Mouse (Mus musculus): ENCODE measurements around the gene Pvalb.

The Pvalb gene

DNA sequence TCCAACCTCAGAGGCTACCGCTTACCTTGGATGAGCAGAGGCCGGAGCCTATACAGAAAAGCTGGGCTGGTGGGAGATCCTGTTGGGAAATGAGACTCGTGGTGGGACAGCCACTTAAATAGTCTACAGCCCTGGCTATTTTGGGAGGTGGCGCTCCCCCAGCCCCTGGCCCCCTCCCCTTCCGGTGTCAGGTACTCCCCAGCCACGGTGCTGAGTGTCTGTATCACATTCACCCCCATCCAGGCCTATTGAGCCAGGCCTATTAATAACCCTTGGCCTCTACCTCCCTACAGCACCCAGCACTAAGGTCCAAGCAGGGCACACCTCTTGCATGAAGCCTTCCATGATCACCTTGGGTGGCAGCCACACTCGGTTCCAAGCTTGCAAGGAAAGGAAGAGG is at the start of gene Pvalb:
Pvalb (minus strand) TSS at position 89 of the 400 bp plus-strand sequence.
- in situ Hi-C loops (cut with MboI), result no loop called here

DNA sequence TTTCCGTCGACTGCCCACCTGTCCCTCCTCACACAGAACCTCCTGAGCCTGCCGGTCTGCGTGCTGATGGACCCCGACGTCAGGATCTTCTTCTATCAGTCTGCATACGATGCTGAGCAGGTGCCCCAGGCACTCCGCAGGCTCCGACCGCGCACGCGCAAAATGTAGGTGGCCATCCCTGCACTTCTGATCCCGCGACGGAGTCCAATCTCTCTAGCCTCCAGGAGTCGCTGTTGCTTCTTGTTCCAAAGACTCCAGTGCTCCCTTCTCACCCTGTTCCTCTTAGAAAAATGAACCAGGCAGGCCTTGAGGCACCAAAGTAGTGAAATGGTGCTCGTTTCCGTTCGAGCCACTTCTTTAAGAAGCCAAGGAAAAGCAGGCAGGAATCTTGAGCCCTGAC is 48.6 kb upstream of the Pvalb start:
- in situ Hi-C loops (cut with MboI), result no loop called here

DNA sequence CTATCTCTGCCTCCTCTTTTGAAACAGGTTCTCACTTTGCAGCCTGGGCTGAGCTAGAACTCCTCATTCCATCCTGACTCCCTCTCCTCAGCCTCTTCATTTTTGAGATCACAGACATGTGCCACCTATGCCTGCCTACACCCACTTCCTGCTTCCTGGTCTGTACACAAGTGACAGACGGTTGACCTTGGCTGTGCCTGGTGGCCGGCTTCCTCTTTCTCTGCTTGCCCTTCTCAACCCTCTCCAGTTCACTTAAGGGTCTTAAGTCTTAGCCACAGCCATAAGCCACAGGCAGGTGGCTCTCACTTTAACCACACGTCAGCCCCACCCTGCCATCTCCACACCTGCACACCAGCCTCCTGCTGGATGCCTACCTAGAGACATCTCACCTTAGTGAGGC is 42.2 kb upstream of the Pvalb start:
- in situ Hi-C loops (cut with MboI), result no loop called here

- in situ Hi-C loops (cut with MboI), result no loop called here
Observed at GRCm38 (mm10) chr15:78247659-78248058, 41.5 kb upstream of the Pvalb start.

DNA sequence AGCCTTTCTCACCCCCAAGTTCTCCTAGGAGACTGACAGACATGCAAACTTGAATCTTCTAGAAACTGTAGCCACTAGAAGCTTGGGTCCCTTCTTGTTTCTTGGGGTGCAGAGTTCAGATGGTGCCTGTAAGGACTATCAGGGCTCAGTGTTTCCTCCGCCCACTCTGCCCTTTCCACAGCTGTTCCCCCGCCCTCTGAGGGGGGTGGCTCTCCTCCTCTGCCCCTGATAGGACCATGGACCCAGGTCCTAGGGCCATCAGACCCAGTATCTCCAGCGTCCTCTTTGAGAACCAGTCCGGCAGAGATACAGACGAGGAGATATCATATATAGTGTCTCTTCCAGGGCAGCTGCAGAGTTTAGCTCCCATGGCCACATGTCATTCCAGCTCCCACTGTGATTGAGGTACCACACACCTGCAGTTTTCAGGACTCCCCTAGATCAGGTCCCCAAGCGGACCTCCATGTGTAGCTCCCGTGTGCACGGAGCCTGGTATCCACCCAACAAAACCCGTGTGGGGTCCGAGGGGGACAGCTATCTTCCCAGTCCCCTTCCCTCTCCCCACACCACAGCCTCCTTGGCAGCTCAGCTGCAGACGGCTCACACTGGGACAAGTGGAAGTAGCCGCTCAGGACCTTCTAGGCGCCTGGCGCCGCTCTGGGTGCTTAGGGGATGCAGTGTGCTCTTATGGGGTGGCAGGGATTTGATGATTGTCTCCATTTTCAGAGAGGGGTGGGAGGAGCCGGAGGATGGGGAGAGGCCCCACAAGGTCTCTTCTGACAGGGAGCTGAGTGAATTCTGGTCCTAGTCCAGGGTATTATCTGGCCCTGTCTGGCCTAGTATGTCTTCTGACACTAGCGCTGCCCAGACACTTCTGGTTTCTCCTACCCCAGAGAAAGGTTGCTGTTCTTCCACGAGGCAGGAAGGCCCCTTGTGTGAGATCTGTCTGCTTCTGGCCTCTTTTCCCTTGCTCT is 40.2 kb upstream of the Pvalb start:
- in situ Hi-C loops (cut with MboI), result no loop called here

DNA sequence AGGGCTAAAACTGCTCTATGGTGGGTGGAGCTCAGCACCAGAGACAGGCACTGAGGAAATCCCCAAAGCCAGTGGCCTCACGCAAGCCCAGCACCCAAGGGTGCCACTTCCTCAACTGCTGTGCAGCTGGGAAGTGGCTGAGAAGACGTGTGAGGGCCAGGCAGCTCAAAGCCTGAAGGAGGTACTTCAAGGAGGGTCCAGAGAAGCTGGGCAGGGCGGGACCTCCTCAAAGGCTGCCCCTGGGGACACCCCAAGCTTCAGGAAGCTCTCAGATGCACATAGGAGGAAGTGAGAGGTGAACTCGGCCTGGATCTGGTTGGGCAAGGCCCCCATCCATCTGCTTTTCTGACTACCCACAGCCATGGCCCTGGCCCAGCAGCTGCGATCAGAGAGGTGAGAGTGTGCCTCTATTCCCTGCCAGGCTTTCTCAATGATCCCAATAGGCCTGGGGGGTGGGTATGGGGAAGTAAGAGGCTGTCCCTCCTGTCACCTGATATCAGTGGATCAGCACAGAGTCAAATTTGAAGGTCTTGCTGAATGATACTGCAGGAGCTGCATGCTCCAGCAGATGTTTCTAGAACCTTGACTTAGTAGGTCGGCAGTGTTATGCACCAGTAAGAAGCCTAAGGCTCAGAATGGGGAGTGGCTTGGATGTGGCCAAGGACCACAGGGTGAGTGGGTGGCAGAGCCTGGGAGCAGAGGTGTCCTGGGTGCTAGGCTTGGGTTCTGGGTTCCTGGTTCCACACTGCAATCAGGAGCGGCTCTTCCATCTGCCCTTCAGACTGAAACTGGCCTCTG is 38.7 kb upstream of the Pvalb start, which contains the start of gene Ncf4:
Ncf4 (plus strand) TSS at position 107 of the 798 bp plus-strand sequence.
- in situ Hi-C loops (cut with MboI), result no loop called here

DNA sequence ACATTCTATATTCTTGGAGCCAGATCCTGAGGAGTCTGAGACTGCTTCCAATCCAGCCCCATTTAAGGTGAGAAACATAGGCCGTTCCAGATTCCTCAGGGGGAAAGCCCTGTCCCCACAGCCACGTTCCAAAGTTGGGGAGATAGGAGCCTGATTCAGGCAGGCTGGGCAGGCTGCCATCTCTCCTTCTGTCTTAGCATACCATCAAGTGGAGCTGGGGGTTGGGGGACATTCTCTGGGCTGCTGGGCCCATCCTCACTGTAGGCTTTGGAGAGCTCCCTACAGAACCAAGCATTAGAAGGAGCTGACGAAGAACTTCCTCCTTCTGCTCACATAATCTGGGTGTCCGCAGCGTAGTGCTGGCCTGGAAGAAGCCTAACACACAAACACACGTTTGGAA is 37.6 kb upstream of the Pvalb start:
- in situ Hi-C loops (cut with MboI), result no loop called here

- in situ Hi-C loops (cut with MboI), result no loop called here
Observed at GRCm38 (mm10) chr15:78243061-78243460, 36.9 kb upstream of the Pvalb start.

DNA sequence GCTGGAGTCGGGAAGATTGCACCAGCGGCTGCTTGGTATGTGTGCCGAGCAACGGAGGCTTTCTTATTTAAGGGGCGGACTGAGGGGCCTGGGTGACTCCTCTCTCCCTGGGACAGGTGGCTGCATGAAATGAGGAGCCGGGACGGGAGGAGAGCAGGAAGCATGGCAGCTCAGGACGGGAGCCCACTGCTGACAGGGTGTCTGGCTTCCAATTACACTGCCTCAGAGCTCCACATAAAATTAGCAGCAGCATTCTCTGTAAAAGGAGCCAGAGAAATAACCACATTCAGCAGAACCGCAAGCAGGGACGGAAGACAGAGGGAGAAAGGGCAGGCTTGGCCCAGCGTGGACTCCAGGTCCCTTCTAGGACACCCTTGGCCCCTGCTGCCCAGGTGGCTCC is 35.1 kb upstream of the Pvalb start:
- in situ Hi-C loops (cut with MboI), result no loop called here

GRCm38 (mm10) chr15:78239956-78240617 is 33.9 kb upstream of the Pvalb start:
- in situ Hi-C loops (cut with MboI), result no loop called here

DNA sequence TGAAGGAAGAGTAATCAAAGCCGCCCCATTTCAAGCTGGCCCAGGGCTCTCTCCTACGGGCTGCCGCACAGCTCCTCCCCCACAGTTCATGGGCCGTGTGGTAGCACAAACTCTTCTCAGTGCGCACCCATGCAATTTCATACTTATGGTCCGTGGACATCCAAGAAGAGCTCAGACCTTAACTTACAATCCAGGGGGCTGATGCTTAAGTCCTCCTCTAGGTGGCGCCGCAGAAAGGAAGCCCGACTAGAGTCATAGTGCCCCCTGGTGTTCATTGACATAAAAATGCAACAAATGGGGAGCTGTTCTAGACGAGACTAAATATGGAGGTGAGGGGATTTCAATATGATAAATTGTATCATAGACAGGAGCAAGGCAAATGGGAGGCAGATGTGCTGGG is 33.3 kb upstream of the Pvalb start:
- in situ Hi-C loops (cut with MboI), result no loop called here

GRCm38 (mm10) chr15:78234823-78235509 is 28.8 kb upstream of the Pvalb start:
- in situ Hi-C loops (cut with MboI), result no loop called here

DNA sequence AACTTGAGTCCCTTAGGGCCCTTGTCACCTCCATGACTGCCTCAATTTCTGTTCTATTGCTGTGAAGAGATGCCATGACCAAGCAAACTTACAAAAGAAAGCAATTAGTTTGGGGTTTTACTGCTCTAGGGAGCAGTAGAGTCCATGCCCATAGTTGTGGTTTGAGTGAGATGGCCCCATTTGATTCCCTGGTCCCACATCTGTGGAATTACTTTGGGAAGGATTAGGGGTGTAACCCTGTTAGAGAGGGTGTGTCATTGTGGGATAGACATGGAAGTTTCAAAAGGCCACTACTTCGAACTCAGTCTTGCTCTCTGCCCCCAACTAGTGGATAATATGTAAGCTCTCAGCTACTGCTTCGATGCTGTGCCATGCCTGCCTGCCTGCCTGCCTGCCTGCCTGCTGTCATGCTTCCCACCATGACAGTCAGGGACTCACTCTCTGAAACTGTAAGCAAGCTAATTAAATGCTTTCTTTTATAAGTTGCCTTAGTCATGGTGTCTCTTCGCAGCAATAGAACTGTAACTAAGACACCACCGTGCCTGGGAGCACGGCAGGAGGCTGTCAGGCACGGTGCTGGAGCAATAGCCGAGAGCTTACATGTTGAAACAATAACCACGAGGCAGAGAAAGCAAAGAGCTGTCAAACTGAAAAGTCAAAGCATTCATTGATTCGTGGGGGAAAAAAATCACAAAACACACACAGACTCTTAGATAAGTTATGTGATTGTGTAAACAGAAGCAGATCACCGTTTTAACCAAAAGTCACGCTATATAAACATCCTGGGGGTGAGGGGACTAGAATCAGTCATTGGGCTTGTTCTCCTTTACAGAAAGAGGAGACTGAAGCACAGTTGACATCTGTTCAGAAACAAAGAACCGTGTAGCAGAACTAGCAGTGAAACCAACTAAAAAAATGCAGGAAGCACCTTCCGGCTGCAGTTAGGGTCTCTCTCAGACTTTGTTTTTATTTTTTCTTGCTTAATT is 25.4 kb upstream of the Pvalb start:
- in situ Hi-C loops (cut with MboI), result no loop called here

- in situ Hi-C loops (cut with MboI), result no loop called here
Observed at GRCm38 (mm10) chr15:78227816-78228215, 21.6 kb upstream of the Pvalb start.

DNA sequence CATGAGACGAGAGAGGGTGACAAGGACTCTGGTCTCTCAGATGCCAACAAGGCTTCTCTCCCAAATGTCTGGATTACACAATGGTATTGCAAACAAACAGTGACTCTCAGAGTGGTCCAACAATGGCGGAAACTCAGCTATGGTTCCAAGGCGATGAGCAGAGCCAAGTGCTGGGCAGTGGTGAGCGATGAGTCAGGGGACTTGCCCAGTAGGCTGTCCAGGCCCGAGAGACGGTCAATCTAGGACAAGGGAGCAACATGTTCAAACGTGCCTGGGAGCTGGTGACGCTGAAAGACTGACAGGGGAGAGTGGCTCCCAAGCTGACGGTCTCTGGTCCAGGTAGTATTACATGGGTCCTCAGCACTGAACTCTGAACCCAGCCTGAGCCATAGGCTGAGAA is 9.1 kb upstream of the Pvalb start:
- in situ Hi-C loops (cut with MboI), result no loop called here

GRCm38 (mm10) chr15:78211367-78211766 is 5.2 kb upstream of the Pvalb start:
- in situ Hi-C loops (cut with MboI), result no loop called here

DNA sequence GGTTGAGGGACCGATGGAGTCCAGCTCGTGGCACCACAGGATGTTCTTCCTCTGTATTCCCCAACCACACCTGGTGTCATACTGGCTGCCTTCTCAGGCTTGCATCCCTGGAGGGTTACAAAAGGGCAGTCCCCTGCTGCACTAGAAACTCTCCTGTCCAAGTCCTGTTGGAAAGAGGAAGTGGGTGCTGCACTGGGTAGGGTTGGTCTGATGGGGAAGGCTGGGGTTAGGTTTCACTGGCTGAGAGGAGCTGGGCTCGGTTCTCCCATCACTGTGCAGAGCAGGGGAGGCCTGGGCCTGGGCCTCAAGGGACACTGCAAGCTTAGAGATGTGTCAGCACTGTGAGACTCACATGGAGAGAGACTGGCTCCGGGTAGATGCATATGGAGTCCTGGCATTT is 4.0 kb upstream of the Pvalb start:
- in situ Hi-C loops (cut with MboI), result no loop called here

DNA sequence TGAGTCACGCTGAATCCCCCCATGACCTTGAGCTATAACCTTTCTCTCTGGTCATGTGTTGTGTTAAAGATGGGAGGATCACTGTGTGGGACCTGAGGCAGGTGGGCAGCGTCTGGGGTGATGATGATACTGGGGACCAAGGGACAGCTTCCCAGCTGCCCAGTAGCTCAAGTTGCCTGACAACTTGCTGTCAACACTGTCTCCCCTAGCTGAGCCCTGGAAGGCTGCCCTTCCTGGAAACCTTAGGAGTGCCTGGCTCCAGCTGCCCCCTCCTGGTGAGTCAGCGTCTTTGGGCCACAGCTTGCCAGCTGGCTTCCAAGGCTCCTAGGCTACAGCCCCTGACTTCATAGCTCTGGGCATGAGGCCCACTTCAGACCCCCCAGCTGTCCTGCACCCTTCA is 1.0 kb downstream of the Pvalb start:
- in situ Hi-C loops (cut with MboI), result no loop called here

DNA sequence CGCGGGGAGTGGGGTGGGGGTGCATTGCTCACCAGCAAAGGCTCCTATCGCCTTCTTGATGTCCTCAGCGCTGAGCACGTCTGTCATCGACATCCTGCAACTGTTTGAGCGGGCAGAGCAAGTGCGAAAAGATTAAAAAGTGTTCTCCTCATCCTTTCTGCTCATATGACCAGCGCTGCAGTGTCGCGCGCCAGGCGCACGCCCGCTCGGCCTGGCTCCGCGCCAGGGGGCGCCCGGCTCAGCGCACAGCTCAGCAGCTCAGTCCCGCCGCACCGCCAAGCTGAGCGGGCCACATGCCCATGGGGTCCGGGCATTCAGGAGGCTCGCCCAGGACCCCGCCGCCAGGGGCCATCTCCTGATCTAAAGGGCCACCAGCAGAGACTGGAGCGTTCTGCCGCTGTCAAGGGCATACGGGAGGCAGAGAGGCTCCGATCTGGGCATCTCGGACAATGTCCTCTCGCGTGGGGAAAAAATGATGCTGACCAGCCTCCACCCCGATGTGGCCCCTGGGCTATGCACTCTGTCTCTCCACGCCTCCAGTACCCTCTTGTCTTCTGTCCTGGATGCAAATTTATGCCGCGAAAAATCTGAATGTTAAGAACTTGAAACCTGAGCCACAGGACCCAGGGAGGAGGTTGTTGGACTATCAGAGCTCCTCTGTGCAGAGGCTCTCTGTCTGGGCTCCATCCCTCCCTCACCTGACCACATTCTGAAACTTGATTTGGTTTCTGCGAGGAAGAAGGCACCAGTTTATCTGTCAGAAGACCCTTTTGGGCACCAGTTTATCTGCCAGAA is 1.9 kb downstream of the Pvalb start:
- in situ Hi-C loops (cut with MboI), result no loop called here
